Mouse (Mus musculus): ENCODE data around the gene Adamts7.

GRCm38 (mm10) chr9:90197866-90198383 lies 35.1 kb downstream of the Adamts7 start:
- TF ChIP-seq CTCF (IDR thresholded peaks at IDR 0.05; ENCODE audit: insufficient read depth, low read length) (no peak), POLR2A (IDR thresholded peaks at IDR 0.05; ENCODE audit: borderline replicate concordance, extremely low read depth, low read depth, low read length) (no peak)
